Mouse (Mus musculus): ENCODE measurements around the gene Slc38a3.

Slc38a3 gene

DNA sequence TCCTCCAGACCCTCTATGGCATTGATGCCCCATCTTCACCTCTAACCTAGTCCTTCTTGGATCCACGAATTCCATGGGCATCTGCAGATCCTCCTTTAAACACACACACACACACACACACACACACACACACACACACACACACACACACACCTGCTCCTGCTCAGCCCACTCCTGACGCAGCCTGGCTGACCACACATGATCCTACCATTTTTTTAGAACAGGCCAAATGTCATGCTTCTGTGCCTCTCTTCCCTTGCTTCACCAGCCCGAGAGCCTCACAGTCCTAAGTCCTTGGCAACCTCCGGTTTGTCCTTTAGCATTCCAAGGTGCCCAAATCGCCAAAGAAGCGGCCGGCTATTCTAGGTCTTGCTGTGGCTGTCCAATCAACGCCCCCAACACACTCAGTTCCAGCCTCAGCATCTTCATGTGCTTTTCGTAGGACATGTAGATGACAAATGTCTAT, at the start of gene Slc38a3:
TSS of gene Slc38a3 (minus strand) at position 51 of the 466 bp plus-strand sequence.
- in situ Hi-C loops (cut with MboI, MseI): no loop called here

DNA sequence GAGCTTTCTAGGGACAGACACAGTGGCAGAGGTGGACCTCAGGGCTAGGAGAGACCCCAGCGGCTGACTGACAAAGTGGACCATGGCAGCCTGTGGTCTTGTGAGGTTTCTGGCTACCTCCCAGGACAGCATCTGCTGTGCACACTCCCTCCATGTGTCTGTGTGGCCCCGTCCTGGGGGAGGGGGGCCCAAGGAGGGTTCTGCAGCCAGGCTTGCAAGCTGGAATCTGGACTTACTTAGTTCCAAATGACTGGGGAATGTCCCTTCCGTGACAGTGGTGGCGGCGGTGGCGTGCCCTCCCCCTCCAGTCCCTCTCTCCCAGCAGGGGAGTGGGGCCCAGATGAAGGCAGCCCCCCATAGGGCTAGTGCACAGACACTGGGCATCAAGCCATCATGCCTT, 47.6 kb upstream of the Slc38a3 start:
- in situ Hi-C loops (cut with MboI, MseI): no loop called here

- in situ Hi-C loops (cut with MboI, MseI): no loop called here
These were observed 46.3 kb upstream of the Slc38a3 start for GRCm38 (mm10) chr9:107715632-107716031.

DNA sequence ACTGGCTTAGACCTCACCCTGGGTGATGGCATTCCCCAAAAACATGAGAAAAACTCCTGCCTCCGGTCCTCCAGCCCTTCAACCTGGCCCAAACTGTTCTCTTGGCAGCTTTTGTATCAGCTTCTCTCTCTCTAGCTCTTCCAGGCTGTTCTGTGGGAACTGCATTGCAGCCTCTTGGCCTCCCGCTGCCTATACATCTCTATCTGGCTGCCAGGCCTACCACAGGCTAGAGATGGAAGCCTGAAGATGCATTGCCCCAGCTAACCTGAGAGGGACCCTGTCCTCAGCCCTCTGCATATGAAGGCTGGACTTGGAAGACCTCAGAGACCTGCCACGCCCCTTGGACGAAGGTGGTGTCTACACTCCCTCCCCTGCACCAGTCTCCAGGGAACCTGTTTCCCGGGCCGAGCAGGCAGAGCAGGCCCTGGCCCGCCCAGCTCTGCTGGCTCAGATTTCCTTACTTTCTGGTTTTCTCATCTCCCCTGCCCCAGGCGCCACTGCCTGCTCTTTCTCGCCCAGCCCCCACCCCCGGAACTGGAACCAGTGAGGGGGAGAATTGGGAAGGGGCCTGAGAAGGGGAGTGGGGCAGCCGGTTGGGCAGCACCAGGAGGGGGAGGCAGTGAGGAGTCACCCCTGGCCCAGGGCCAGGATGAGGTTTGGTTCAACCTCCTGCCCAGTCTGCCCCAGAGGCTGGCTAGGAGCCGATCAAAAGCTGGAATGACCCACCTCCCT, 45.1 kb upstream of the Slc38a3 start:
- in situ Hi-C loops (cut with MboI, MseI): no loop called here

- in situ Hi-C loops (cut with MboI, MseI): no loop called here
These were observed 40.6 kb upstream of the Slc38a3 start, which contains the start of gene Sema3f for GRCm38 (mm10) chr9:107709697-107710483. Gene Sema3f, minus strand, starts transcription at chr9:107710475.

GRCm38 (mm10) chr9:107709096-107709696, 39.9 kb upstream of the Slc38a3 start:
- in situ Hi-C loops (cut with MboI, MseI): no loop called here

DNA sequence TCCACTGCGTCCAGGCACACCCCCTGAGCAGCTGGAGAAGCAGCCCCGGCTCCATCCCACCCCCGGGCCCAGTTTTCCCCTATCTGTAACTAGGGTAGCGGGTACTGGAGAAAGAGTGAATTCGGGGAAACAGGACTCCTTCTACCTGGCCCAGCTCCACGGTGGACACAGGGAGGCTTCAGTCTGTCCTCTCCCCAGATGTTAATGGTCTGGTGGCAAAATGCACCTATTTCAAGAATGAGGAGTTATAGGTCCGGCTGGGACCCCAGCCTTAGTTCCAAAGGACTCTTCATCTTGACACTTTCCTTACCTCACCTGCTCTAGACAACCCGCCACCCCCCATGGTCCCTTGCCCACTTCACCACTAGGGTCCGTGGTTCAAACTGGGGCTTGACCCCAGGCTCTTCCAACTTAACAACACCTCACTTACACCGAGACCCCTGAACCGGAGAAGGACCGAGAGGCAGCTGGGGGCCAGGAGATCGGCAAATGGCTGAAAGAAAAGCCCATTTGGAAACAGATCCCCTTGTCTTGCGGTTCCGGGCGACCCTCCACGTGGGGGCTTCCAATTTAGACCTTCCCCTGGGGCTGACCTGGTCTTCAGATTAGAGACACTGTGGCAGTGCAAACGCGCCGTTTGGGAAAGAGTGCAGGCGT, 39.2 kb upstream of the Slc38a3 start:
- in situ Hi-C loops (cut with MboI, MseI): no loop called here

- in situ Hi-C loops (cut with MboI, MseI): no loop called here
These were observed 38.5 kb upstream of the Slc38a3 start for GRCm38 (mm10) chr9:107707701-107708438.

DNA sequence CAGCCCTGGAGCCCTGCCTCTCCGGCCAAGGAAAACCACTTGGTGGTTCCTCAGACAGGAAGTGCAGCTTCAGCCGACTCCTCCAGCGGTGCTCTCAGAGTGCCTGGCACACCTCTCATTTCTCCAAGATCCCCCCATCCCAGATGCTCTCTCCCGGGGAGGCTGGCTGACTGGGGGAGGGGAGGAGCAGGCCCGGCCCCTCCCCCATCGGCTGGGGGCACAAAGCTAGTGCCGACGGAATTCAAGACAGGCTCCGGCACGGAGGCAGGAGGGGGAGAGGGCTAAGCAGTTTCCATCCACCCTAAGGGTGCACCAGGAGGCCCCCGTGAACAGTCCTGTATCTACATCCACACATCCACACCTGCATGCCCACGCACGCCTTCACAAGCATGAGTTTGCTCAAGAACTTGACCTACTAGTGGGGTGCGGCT, 37.5 kb upstream of the Slc38a3 start:
- in situ Hi-C loops (cut with MboI, MseI): no loop called here

GRCm38 (mm10) chr9:107703337-107704122, 34.2 kb upstream of the Slc38a3 start:
- in situ Hi-C loops (cut with MboI, MseI): no loop called here

- in situ Hi-C loops (cut with MboI, MseI): no loop called here
These were observed 33.4 kb upstream of the Slc38a3 start for GRCm38 (mm10) chr9:107702606-107703185.

DNA sequence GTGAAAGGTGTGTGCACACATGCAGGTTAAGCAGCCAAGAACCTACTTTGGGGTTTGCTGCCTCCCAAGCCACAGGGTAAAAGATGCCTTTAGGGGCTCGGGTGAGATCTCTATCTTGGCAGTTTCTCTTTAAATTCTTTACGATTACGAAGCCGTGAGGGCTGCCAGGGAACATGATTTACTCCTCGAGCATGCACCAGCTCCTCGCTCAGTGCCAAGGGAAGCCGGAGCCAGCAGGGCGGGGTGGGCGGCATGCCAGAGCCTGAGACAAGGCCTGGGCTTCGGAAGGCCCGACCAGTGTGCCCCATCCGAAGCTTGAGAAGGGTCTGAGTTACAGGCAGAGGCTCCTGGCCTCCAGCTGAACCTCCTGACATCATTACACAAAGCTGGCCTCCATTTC, 32.3 kb upstream of the Slc38a3 start:
- in situ Hi-C loops (cut with MboI, MseI): no loop called here

DNA sequence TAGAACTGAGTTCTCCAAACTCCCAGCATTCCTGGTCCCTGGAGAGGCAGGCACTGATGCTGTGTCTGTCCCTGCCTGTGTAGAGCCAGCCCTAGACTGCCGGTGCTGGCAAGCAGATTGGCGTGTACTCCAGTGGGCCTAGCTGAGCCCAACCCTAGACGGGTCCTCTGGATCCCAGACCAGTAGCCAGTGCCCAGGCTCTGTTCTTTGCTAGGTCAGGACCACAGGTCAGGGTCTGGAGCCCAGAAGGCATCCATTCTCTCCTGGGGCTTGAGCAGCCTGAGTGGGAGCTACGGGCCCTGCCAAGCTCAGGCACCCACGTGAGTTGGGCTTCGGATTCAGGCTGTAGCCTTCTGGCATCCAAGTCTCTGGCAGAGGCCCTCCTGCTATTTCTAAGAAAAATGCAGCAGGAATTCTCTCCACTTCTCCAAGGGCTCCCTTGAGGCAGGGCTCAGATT, 30.8 kb upstream of the Slc38a3 start:
- in situ Hi-C loops (cut with MboI, MseI): no loop called here

DNA sequence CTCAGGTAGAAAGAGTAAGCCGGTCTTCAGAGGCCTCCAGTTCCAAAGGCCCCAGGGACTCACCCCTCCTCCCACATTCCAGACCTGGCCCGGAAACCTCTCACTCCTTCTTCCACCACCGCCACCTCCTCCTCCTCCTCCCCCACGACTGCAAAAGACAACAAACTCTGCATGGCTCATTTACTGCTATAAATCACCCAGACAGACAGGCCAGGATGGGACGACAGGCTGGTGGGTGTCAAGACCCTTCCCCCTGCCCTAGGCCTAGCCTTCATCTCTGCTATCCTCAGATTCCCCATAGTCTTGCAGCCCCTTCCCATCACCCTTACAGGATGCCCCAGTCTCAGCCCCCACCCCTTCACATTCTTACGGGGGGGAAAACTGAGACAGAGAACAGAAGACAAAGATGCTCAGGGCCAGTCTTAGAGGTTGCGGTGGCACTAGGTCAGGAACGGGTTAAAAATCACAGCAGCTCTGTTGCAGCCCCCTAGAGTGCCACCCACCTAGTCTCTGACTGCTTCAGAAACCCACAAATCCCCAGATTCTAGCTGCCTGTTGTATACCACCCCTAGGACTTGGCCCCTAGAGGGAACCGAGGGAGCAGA, 30.1 kb upstream of the Slc38a3 start:
- in situ Hi-C loops (cut with MboI, MseI): no loop called here

- in situ Hi-C loops (cut with MboI, MseI): no loop called here
These were observed 29.4 kb upstream of the Slc38a3 start for GRCm38 (mm10) chr9:107698611-107699190.

DNA sequence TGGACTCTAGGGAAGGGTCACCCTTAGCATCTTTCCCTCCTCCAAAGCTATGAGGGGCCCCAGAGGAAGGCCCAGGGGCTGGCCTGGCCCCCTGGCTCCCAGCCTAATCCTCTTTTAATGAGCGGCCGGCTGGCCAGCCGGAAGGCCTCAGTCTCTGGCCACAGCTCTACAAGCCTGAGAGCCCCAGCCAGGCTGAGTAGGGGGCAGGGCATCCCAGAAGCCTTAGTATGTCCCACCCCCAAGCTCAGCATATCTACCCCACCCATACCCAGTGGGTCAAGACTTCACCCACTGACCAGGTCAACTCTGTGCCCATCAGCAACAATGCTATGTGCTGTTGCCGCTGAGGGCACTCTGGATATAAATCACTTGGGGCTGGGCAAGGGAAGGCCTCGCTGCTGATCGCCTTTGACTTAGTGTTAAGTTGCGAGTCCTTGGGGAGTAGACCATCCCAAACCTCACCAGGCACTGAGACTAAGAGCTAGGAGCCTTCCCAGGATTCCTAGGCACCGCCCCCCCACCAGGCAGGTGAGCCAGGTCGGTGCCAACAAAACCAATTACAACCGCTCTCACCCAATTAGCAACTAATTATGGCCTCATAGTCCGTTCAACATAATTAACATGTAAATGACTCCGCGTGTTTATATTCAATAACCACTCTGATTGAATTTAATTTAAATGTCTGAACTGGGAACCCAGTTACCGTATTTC, 28.6 kb upstream of the Slc38a3 start:
- in situ Hi-C loops (cut with MboI, MseI): no loop called here

DNA sequence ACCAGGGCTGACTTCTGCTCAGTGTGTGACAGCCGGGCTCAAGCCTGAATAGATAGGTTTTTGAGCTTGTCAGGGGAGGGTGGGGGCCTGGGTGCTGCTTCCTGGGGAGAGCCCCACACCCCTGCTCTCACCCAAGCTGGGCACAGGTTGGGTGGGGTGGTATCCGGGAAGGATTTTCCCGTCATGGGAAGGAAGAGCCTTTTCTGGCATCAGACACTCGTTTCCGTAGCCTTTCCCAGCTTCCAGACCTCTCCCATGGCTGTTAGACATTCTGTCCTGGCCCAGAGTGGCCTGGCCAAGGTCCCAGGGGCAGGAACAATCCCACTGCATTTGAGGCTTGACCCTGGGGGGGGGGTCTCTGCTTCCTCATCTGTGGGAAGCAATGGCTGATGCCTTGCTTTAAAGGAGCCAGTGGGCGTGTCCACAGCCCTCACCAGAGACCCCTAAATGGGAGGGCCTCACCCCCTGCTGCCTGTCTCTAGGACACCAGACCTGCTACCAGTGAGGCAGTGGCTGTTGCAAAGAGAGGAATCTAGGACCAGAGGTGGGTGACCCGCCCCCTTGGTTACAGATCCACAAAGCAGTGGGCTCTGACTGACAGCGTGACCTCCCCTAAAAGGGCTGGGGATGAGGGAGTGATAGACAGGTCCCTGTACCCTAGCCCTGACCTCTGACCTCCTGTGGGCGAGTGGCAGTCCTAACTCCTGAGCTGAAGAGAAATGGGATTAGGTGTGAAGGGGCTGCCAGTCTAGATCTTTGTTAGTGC, 27.7 kb upstream of the Slc38a3 start:
- in situ Hi-C loops (cut with MboI, MseI): no loop called here

- in situ Hi-C loops (cut with MboI, MseI): no loop called here
These were observed 26.8 kb upstream of the Slc38a3 start for GRCm38 (mm10) chr9:107696106-107696479.

Measured in regulatory T cell (primary cell).